Mouse (Mus musculus) liver, embryonic 11.5 days (tissue): ENCODE data around the gene Hand2. TPM values are rescaled to one million over a fixed set of nuclear protein-coding genes. Genes with fewer than 3 reads are reported as not detected.
A peak's percentile ranks its signal among the peaks of the same experiment; 100 is the strongest.

Experiments
- ATAC-seq: fragments of 200-750 bp; cut with Nextera tagmentation; replicated peaks from 2 replicates; pipeline ENCODE4 v1.8.0; 2017; ENCODE audit warnings: moderate number of reproducible peaks, mild to moderate bottlenecking, moderate TSS enrichment, moderate library complexity; ENCODE audit not compliant: low FRiP score
- DNase-seq: peaks from one replicate; pipeline ENCODE4 v3.0.0-alpha.2; 2017; ENCODE audit warnings: low spot score
- H3K27ac ChIP-seq: fragments of 300-500 bp; sonication (generic); 2 replicates; pipeline ENCODE4 v1.5.1; 2014; ENCODE audit warnings: mild to moderate bottlenecking, low read depth, low read length, control low read depth
- H3K27me3 ChIP-seq: fragments of 300-500 bp; sonication (generic); replicated peaks from 2 replicates; pipeline ENCODE4 v1.6.1; 2014; ENCODE audit warnings: low read length, mixed read lengths; ENCODE audit not compliant: control insufficient read depth, insufficient read depth
- H3K36me3 ChIP-seq: fragments of 300-500 bp; sonication (generic); 2 replicates; pipeline ENCODE4 v1.6.1; 2014; ENCODE audit warnings: mild to moderate bottlenecking, low read length, moderate library complexity, mixed read lengths; ENCODE audit not compliant: control insufficient read depth, insufficient read depth
- H3K4me1 ChIP-seq: fragments of 300-500 bp; sonication (generic); replicated peaks from 2 replicates; pipeline ENCODE4 v1.6.1; 2014; ENCODE audit warnings: low read length, mixed read lengths; ENCODE audit not compliant: control insufficient read depth, insufficient read depth
- H3K4me2 ChIP-seq: fragments of 300-500 bp; sonication (generic); 2 replicates; pipeline ENCODE4 v1.6.1; 2014; ENCODE audit warnings: mild to moderate bottlenecking, control low read depth, moderate library complexity
- H3K4me3 ChIP-seq: fragments of 300-500 bp; sonication (generic); 2 replicates; pipeline ENCODE4 v1.5.1; 2014; ENCODE audit warnings: low read depth, low read length, control low read depth
- H3K9ac ChIP-seq: fragments of 300-500 bp; sonication (generic); 2 replicates; pipeline ENCODE4 v1.6.1; 2014; ENCODE audit warnings: low read depth, low read length, control low read depth
- H3K9me3 ChIP-seq: fragments of 300-500 bp; sonication (generic); 2 replicates; pipeline ENCODE4 v1.6.1; 2016; ENCODE audit warnings: low read length, inconsistent platforms, mixed read lengths; ENCODE audit not compliant: control insufficient read depth
- WGBS: fragments of 180-500 bp; shearing (Covaris S2); extraction: QIAGEN DNeasy Blood & Tissue Kit; methylation state at CpG from one replicate; pipeline ENCODE4 v1.1.7; 2014; 5-methylcytosine and 5-hydroxymethylcytosine counted together
- polyA plus RNA-seq: library from polyadenylated mRNA; unstranded; fragments of >200 nt; fragmentation: Nextera tagmentation; extraction: Ambion mirVana; gene quantifications from 2 replicates; pipeline ENCODE4 v1.2.1, GENCODE M21; 2014

The Hand2 gene
- polyA plus RNA-seq, 1 experiment from 2014 or later = 5.4 TPM

DNA sequence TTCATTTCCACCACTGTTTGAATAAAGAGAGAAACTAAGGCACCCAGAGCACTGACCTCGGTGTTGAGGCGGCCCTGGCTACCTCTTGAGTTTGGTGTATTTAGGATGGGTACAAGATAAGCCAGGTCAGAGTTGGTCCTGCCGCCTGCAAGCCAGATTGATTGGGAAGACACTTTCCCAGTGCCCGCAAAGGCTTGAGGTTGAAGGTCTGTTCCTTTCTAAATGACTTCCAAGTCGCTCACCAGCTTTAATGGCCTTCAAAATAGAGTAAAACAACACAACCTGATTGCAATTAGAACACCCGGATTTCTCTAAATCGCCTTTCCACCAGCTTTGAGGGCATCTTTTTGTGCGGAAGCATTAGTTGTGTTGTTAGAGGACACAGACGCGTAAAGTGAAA, 7.2 kb upstream of the Hand2 start:
- Histone ChIP-seq H3K27ac (no peak overlapping the region), H3K4me3 (no peak overlapping the region), H3K36me3 (no peaks in the 10 kb centered on the region), H3K4me2 (no peak overlapping the region), H3K9me3 (no peaks in the 10 kb centered on the region), H3K4me1 (no peaks in the 10 kb centered on the region), H3K27me3 (peaks cover 70% of the 10 kb centered on the region), H3K9ac (no peak overlapping the region)
- WGBS = 24% methylated on average over 10 of the region's 10 CpGs
- DNase-seq (no peak), ATAC-seq (no peak)

DNA sequence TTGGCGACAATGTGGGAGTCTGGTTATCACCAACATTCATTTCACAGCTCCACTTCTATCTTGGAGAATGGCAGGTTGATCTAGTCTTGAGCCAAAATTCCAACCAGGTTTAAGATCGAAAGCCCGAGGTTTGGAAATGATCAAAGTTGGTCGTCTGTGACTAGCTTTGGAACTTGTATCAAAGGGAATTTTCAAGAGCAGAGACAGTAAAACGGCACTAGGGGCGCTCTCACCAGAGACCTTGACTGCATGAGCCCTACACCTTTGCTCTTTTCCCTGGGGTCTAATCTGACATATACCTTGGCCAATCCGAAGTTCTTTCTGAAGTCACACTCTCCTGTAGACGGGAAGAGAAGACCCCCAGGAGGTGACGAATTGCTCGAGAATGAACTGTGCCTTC, 6.6 kb upstream of the Hand2 start:
- no peaks in the 10 kb centered on the region for H3K4me1 ChIP-seq

DNA sequence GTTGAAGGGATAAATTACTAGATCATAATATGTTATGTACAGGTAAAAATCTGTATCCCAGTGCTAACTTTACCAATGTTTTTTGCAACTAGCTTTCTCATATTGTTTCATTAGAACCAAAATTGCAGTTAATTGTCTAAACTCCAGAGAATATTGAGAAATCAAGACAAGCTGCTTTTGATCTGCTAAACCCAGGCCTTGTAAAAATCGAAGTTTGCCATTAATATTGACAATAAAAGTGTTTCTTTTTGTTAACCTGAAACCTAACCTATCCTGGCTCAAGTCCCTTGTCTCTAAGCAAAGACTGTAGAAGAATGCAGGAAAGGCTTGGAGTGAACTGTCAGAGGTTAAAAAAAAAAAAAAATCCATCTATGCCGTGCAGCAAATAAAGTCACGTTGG, 5.3 kb upstream of the Hand2 start:
- H3K36me3 ChIP-seq = no peaks in the 10 kb centered on the region
- H3K27ac ChIP-seq = no peak overlapping the region
- DNase-seq (no peak), ATAC-seq (no peak)
- H3K9me3 ChIP-seq = no peaks in the 10 kb centered on the region
- H3K4me2 ChIP-seq = no peak overlapping the region
- H3K4me3 ChIP-seq = no peak overlapping the region
- no peaks in the 10 kb centered on the region for H3K4me1 ChIP-seq
- no peak overlapping the region for H3K9ac ChIP-seq
- WGBS = 14% methylated on average over 3 of the region's 3 CpGs
- H3K27me3 ChIP-seq = peaks cover 89% of the 10 kb centered on the region

More for the DNA sequence above, 6.6 kb upstream of the Hand2 start:
- H3K4me2 ChIP-seq = no peak overlapping the region
- H3K9ac ChIP-seq = no peak overlapping the region
- peaks cover 76% of the 10 kb centered on the region for H3K27me3 ChIP-seq
- no peak overlapping the region for H3K4me3 ChIP-seq
- H3K27ac ChIP-seq = no peak overlapping the region
- ATAC-seq = no peak
- no peak for DNase-seq
- no peaks in the 10 kb centered on the region for H3K36me3 ChIP-seq
- 4% methylated on average over 10 of the region's 10 CpGs for WGBS
- H3K9me3 ChIP-seq = no peaks in the 10 kb centered on the region

DNA sequence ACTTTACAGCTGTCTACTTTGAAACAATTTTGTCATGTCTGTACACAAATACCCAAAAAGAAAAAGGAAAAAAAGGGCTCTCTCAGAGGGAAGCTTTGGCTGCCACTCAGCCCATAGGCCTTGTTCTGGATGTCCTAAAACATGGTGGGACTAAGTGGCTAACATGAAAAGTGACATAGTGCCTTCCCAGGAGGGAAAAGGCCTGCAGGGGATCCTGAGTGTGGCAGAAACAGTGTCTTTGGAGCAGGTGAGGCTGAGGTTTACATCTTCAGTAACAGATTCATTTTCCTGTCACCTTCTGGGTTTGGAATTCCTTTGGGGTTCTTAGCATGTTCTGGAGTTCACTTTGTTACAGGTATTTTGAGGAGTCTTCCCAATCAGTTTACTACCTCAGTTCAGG, 3.7 kb upstream of the Hand2 start:
- Histone ChIP-seq H3K27me3 (peaks cover 95% of the 10 kb centered on the region), H3K36me3 (no peaks in the 10 kb centered on the region), H3K4me3 (no peak overlapping the region), H3K9me3 (no peaks in the 10 kb centered on the region), H3K9ac (no peak overlapping the region), H3K27ac (no peak overlapping the region), H3K4me1 (no peaks in the 10 kb centered on the region), H3K4me2 (no peak overlapping the region)
- no peak for ATAC-seq
- no peak for DNase-seq

DNA sequence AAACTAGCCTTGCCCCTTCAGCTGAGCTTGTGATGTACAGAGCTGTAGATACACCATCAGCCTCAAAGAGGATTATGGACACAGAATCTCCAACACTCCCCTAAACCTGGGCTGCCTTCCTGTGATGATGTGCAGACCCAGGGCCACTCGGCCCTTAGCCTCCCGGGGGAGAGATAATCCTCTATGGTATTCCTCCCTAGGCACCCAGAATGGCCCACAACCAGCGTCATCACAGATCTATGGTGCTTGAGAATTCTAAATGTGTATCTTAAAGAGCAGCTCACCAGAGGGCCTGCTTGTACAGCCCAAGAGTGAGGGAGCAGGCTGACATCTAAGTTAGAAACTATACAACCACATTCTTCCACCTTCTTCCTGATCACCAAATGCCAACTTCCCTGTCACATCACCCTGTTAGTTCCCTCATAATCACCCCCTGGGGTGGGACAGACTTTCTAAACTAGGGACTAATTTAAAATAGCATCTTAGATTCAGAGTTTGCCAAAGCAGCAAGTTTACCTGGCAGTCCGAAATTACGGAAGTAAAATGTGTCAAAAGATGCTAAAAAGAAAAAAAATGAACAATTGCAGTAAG, 2.8 kb upstream of the Hand2 start:
- Histone ChIP-seq H3K4me2 (peak overlapping the region; percentile 23), H3K4me3 (no peak overlapping the region), H3K4me1 (no peaks in the 10 kb centered on the region), H3K27ac (no peak overlapping the region), H3K27me3 (peaks cover 95% of the 10 kb centered on the region), H3K36me3 (no peaks in the 10 kb centered on the region), H3K9me3 (no peaks in the 10 kb centered on the region), H3K9ac (no peak overlapping the region)
- DNase-seq (no peak), ATAC-seq (no peak)
- 13% methylated on average over 5 of the region's 5 CpGs for WGBS

DNA sequence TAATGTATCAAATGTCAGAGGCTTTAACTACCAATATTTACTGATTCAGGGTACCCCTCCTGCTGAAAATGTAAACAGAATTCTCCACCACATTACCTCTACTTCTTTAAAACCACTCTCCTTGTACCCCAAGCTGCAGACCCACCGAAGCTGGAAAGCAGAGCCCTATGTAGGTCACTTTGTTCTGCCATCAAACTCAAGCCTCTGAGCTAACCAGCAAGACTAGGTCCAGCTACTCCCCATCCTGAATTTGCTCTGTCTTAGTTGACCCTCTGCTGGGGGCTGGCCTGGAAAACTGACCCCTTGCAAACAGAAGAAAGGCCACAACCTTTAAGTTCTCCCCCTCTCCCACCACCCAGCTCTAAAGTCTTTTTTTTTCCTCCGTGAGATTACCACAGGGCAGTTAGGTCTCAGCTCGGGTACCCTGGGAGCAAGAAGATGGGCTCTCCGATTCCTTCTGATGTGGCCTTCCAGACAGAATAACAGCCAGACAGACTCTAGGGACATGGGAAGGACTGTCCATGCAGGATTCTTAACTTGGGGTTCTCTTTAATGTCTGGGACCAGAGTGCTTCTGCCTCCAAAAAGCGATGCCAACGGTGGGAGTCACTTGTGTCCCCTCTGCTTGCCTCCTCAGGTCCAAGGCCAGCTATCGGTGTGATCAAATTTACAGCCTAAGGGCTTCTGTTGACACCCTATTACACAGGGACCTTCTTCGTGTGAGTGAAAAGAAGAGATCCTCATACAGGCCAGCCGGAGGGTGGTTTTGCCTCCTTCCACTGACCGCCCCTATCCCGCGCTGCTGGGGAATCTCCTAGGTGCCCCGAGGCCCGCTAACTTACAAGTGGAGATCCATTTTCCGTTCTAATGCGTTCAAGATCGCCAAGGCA, 1.4 kb upstream of the Hand2 start:
- Histone ChIP-seq H3K9ac (peak overlapping the region; percentile 31; the same call in 1 of the 2 replicates), H3K4me1 (no peaks in the 10 kb centered on the region), H3K9me3 (no peaks in the 10 kb centered on the region), H3K4me3 (peak overlapping the region; percentile 58), H3K4me2 (peak overlapping the region; percentile 56), H3K27ac (no peak overlapping the region; the same call in 1 of the 2 replicates), H3K36me3 (no peaks in the 10 kb centered on the region), H3K27me3 (peaks cover 96% of the 10 kb centered on the region)
- ATAC-seq = no peak
- DNase-seq = peak; percentile 45
- 4% methylated on average over 17 of the region's 17 CpGs for WGBS

DNA sequence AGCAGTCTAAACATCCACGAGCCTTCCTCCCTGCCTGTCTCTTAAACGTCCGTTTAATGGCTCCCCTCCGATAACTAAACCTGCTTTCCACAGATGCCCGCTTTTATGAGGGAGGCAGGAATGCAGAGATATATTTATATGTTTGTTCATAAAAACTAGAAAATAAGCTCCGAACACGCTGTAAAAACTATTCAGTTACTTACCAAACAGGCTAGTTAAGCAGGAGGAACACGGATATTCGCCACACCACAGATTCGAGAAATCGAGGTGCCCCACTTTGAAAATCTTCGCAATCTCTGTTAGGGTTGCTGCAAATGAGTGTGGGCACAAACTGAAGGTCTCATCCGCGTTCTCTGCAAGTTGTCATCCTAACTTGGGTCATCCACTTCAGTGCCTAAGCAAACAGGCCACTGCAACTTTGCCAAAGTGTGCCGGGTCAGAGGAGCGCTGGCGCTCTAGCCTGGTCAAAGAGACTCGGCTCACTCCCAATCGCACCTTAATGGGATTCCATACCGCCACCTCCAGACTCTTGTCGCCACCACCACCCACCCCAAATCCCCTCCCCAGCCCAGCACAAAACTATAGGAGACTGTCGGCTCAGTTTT, 700 bp upstream of the Hand2 start:
- peak; percentile 44 for DNase-seq
- Histone ChIP-seq H3K27me3 (peaks cover 95% of the 10 kb centered on the region), H3K4me3 (peak overlapping the region; percentile 58), H3K27ac (no peak overlapping the region; the same call in 1 of the 2 replicates), H3K4me2 (peak overlapping the region; percentile 56), H3K9ac (peak overlapping the region; percentile 31; the same call in 1 of the 2 replicates), H3K4me1 (no peaks in the 10 kb centered on the region), H3K36me3 (no peaks in the 10 kb centered on the region), H3K9me3 (no peaks in the 10 kb centered on the region)
- ATAC-seq = no peak
- WGBS = 3% methylated on average over 22 of the region's 22 CpGs

DNA sequence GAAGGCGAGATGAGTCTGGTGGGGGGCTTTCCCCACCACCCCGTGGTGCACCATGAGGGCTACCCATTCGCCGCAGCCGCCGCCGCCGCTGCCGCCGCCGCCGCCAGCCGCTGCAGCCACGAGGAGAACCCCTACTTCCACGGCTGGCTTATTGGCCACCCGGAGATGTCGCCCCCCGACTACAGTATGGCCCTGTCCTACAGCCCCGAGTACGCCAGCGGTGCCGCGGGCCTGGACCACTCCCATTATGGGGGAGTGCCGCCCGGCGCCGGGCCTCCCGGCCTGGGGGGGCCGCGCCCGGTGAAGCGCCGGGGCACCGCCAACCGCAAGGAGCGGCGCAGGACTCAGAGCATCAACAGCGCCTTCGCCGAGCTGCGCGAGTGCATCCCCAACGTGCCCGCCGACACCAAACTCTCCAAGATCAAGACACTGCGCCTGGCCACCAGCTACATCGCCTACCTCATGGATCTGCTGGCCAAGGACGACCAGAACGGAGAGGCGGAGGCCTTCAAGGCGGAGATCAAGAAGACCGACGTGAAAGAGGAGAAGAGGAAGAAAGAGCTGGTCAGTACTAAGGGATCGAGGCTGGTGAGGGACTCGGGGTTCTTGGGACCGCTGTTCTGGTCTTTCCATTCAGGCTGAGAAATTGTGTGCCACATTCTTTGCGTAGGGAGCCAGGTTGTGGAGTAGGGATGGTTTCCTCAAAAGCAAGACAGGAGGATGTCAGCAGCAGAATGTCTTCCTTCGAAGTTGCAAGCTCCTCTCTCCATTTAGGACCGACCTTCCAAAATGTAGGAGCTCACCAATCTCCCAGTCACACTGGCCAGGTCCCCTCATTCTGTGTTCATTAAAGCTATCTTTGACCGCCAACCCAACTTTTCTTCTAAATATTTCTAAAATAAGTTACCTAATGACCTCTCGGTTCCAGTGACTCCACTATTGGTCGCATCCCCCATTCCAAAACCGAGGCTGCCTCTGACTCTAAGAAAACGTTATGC, 1.4 kb downstream of the Hand2 start:
- DNase-seq = peak; percentile 48

More for the DNA sequence above, 1.4 kb downstream of the Hand2 start:
- Histone ChIP-seq H3K4me2 (peak overlapping the region; percentile 56), H3K9me3 (no peaks in the 10 kb centered on the region), H3K36me3 (no peaks in the 10 kb centered on the region), H3K27me3 (peaks cover 96% of the 10 kb centered on the region), H3K9ac (peak overlapping the region; percentile 69), H3K4me3 (peak overlapping the region; percentile 58), H3K27ac (peak overlapping the region; percentile 62), H3K4me1 (no peaks in the 10 kb centered on the region)
- ATAC-seq = 0 out of 2 replicates have a peak, but pooled peaks have one; percentile 23
- WGBS = 2% methylated on average over 63 of the region's 64 CpGs
